Mouse (Mus musculus) left cerebral cortex, postnatal 25 days (tissue): ENCODE measurements around the gene Csf1. TPM values are rescaled to one million over a fixed set of nuclear protein-coding genes. Genes with fewer than 3 reads are reported as not detected.

ENCODE experiments used
- DNase-seq, 2 experiments: peaks; one replicate each; pipeline ENCODE4 v3.0.0; 2022; ENCODE audit warnings: low spot score in 2 of 2, mixed read lengths in 1 of 2
- intact Hi-C: fragments of 180-260 bp; cut with DNase I; formaldehyde crosslinking; loops from one replicate; pipeline ENCODE4 v1.15.1; 2025
- total RNA-seq, 2 experiments: library from RNA; stranded (reverse); gene quantifications; 2 replicates each; pipeline ENCODE4 v1.2.3; 2021

Gene Csf1
- total RNA-seq, 2 experiments from 2014 or later: 10.7 to 11.2 TPM

DNA sequence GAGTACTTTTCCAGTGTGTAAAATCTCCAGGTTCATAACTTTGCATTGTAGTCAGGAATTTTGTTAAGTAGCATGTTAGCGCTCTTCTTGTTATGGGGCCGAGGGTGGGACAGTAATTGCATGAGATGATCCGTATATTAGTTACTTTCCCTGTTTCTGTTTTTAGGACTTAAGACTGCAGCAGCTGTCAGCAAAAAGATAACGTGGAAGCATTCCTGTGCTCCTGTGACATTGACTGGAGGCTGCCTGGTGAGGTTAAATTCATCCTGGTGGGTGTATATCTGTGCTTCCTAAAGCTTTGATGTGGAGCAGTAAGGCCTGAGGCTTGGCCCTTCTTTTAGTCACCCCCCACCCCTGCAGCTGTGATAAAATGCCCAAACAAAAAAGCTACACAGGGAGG, 25.3 kb upstream of the Csf1 start:
- no peak for DNase-seq
- intact Hi-C loops: no loop called here

DNA sequence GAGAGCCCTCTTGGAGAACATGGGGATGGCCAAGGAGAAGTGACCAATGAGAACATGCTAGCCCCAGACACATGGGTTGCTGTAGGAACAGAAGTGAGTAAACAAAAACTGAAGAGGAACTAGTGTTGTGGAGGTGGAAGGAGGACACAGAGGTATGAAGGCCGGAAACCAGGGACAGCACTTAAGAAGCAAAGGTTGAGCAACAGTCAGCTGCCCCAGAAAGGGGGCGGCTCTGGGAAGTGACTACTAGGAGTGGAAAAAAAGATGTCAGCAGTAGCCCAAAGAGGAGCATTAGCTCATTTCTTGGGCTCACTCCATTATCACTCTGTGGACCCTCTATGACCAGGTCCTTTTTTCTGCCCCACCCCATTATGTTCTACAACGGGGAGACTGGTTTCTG, 23.0 kb upstream of the Csf1 start:
- no peak for DNase-seq
- intact Hi-C loops: no loop called here

DNA sequence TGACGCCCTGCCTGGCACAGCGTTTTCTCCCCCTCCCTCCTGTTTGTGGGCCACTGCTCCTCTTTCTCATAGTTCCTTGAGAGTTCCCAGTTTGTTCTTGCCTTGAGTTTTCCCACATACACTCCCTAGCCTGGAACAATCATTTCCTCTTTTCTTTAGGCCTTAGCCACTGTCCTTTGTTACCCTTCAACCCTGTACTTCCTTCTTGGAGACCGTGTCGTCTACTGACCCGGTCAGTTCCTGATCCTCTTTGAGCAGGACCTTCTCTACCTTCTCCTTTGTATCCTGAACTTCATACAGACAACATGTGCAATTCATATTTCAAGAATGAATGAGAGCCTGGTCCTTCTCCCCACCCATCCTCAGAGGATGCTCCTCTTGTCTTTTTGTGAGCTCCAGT, 21.0 kb upstream of the Csf1 start:
- DNase-seq: no peak
- intact Hi-C loops: no loop called here

DNA sequence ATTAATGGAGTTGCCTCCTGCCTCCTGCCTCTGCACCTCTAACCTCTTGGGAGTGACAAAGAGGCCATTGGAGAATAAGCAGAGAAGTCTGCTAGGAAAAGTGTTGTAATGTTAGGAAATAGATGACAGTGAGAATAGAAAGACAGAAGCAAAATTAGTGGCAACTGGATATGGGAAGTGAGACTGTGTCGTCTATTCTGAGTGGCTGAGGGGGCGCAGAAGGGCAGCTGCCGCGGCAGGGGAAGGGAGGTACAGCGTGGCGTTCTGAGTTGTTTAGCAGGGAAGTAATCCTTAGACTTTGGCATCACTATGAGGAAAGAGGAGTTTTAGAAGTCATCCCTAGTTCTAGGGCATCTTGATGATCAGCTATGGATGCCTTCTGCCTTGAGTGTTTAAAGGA, 17.7 kb upstream of the Csf1 start:
- intact Hi-C loops: no loop called here
- DNase-seq: peak in 1 of 2 experiments; percentile 64

DNA sequence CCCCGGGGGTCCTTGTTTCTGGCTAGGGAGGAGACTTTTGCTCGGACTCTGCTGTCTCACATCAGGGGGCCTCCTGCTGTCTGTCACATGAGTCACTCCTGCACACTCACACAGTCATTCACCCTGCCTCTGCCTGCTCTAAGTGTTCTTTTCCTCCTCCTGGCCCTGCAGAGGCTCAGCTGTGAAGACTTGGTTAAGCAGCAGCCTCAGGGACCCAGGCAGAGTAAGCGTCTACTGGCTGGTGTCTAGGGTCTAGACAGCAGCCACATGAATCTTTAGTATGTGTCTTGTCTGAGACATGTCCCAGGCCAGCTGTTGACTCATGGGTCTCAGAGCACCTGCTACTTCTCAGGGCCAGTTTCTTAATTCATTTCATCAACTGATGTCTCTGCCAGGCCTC, 16.0 kb upstream of the Csf1 start:
- no peak for DNase-seq
- intact Hi-C loops: no loop called here

DNA sequence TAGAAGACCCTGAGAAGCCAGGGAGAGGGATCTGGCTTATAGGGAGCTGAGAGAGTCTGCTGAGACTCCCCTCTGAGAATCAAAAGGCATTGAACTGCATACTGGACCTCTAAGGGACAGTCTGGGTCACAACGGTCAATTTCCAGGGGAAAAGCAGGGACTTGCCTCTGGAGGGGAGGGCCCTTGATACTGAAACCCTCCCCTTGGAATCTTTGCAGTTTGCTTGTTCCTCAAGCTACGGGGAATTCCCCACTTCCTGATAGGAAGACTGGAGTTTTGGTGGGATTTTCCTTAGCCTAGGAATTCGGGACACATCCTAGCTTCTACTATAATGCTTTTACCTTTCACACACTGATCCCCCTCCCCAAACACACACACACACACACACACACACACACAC, 15.5 kb upstream of the Csf1 start:
- DNase-seq: no peak
- intact Hi-C loops: no loop called here

DNA sequence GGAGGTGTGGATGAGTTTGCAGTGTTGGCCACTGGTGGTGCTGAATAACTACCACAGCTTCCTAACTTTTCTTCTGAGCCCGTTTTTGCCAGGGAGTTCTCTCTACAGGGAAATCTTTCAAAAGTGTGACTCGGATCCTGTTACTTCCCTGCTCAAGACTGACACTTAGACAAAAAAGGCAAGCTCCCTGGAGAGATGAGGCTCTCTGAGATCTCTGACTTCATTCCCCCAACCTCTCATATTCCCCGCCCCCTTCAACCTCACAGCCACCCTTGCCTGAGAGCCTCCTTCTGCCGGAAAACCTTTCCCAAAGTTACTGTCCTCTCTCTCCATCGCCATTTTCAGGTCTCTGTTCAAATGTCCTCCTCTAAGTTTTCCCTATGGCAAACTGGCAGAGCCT, 14.8 kb upstream of the Csf1 start:
- intact Hi-C loops: no loop called here
- DNase-seq: no peak

DNA sequence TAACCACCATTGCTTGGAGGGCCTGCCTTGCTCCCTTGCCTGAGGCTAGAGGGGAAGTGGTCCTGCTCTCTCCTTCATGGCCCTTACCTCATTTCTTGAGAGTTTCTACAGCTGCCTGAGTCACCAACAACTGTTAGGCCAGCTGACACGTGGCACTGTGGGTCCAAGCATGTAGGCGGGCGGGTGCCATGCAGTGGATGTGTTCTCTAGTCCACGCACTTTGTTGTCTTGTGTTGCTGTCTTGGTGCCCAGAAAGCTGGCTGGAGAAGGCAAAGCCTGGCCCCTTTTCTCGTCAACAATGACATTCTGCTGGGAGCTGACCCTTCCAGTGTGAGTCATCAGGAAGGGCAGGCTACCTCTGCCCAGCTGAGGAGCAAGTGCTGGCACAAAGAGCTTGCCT, 12.6 kb upstream of the Csf1 start:
- intact Hi-C loops: no loop called here
- DNase-seq: no peak

DNA sequence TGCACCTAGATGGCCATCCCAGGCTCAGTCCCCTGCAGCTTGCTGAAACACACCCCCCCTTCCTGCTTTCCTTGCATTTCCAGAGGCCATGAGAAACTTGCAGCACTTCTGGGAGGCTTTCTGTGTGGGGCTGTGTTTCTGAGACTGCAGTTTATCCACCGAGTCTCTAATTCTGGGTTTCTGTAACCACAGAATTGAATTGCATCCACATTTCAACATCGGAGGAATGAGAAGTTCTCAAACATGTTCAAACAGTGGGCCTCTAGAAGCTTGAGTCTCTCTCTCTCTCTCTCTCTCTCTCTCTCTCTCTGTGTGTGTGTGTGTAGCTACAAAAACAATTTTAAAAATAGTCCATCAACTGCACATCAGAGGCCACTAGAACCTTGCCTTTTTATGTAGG, 9.4 kb upstream of the Csf1 start:
- intact Hi-C loops: no loop called here
- DNase-seq: no peak

DNA sequence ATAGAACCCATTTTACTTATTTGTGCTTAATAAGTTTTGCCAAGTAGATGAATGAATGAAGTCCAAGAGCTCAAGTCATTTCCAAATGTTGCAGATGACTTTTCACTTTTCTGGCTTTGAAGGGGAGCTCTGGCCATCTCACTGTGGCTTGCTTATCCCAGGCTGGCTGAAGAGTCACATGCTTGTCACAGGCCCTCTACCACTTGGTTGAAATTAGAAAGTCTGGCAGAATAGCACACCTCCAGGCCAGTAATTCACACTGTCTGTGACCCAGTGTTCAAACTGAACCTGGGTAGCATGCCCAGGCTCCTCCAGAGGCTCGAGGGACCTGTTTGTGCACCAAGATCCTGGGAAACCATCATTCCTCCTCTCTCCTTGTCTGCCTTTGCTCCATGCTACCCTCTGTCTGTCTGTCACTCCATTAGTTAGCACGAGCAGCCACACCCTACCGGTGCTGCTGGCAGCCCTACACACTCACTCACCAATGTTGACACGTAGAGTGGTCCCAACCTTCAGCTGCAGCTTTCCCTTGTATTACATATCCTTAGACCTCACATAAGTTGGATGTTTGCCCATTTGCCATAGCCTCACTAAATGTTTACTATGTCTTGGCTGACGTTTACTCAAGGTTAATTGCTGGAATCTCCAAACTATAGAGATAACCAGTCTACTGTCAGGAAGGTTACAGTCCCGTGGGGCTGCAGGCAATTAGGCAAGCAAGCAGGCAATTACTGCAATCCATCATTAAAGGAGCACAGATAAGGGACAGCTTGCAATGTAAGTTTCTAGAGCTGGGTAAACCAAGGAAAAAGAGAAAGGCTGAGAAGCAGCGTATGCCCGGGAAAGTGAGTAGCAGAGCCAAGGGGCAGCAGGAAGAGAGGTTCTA, 8.1 kb upstream of the Csf1 start:
- intact Hi-C loops: no loop called here
- DNase-seq: no peak

DNA sequence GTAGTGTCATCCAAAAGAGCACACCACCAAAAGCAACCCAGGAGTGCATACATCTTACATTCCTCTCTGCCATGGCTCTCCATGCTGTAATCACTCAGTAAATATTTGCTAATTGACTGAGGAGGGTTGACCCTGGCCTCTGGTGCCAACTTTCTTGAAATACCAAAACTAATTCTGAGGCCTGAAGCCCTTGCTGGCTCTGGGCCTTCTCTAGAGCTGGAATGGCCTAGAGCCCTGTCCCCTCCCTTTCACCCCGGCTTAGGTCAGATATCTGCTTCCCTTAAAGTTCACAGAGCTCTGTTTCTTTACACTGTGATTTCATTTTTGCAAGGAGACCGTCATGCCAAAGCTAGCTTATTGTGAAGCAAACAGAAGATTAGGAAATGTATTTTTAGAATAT, 6.5 kb upstream of the Csf1 start:
- intact Hi-C loops: no loop called here
- no peak for DNase-seq

DNA sequence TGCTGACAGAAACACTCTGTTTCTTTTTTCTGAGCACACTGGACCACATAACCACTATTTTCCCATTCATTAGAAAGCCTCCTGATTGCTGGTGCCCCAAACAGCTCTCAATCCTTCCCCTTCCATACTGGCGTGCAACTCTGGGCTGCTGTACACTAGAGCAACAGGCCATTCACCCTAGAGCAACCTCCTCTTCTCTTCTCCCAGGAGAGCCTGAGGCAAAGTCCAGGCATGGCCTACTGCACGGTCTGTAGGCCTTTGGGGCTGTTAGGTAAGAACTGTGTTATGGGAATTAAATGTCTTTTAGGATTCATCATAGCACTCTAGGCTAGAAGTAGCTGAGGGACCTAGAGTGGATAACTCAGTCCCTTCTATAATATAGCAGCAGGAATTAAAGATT, 5.7 kb upstream of the Csf1 start:
- intact Hi-C loops: no loop called here
- no peak for DNase-seq

DNA sequence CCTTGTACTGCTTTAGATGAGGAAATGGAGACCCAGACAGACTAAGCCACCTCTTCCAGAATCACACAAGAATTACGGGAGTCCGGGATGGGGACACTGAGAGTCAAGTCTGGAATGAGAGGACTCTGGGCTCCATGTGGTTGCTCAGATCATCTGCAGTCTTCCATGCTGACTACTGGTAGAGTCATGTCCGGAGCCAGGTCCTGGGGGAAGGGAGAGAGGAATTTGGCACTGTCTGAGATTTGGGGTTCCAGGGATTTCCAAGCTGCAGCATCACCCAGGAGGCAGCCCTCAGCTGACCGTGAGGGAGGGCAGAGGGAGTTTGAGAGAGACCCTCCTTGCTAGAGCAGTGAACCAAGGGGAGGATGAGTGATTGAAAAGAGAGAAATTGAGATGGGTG, 3.3 kb upstream of the Csf1 start:
- intact Hi-C loops: no loop called here
- no peak for DNase-seq

DNA sequence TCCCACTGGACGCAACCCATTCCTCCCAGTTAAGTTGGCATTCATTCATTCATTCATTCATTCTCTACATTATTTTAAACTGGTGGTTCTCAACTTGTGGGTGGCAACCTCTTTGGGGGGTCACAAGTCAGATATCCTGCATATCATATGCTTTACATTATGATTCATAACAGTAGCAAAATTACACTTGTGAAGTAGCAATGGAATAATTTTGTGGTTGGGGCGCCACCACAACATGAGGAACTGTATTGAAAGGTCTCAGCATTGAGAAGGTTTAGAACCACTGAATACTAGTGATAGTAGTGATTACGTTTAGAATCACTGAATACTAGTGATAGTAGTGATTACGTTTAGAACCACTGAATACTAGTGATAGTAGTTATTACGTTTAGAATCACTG, 1.2 kb upstream of the Csf1 start:
- intact Hi-C loops: no loop called here
- DNase-seq: no peak

DNA sequence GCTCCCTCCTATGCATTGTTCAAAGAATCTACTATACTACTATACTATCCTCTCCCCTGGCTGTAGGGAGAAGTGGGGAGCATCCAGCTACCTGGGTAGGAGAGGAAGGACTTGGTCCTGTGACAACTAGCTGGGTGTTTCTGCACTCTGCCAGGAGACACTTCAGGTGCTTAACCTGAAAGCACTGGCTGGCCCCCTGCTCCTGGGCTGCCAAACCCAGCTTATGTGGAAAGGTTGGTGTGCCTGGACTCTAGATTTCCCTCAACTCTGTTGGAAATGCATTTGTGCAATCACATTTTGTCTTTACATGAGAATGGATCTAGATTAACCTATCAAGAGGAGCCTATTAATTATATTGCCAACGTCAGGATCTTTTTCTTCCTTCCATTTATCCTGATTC, 502 bp upstream of the Csf1 start:
- intact Hi-C loops: no loop called here
- no peak for DNase-seq

DNA sequence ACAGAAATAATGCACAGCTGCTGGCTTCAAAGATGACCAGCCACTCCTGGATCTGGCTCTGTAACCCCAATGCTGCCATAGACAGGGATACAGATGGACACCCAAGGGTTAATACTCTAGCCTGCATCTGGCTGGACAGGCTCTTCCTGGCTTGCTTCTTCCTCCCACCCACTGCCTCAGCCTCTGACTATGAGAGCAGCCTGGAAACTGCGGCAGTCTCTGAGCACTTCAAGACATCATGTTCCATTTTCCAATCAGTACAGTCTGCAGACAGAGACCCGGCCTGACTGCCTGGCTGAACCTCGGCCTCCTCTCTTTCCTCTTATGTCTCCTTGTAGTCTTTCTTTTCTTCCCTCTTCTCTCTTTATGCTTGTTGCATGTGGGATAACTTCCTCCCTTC, 1.6 kb downstream of the Csf1 start:
- peak; percentile 46 to 58 for DNase-seq
- intact Hi-C loops: loop anchor here (2.0 kb wide), 1 partner anchor 104 kb away; no protein-coding TSS in a partner anchor

DNA sequence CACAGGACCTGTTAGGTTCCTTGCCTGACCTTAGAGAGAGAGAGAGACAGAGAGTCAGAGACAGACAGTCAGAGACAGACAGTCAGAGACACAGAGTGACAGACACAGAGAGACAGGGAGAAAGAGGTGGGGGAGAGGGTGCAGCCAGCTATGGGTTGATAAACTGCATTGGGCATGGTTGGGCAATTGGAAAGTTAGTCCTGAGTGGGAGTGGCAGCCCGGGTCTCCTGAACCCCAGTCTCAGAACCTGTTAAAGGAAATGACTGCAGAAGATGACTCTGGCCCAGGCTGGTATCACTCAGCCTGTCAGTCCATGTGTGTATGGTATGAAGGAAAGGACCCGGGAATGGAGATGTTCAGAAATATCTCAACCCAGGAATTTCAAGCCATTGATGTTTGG, 2.1 kb downstream of the Csf1 start:
- no peak for DNase-seq
- intact Hi-C loops: loop anchor here (2.0 kb wide), 1 partner anchor 105 kb away; no protein-coding TSS in a partner anchor

DNA sequence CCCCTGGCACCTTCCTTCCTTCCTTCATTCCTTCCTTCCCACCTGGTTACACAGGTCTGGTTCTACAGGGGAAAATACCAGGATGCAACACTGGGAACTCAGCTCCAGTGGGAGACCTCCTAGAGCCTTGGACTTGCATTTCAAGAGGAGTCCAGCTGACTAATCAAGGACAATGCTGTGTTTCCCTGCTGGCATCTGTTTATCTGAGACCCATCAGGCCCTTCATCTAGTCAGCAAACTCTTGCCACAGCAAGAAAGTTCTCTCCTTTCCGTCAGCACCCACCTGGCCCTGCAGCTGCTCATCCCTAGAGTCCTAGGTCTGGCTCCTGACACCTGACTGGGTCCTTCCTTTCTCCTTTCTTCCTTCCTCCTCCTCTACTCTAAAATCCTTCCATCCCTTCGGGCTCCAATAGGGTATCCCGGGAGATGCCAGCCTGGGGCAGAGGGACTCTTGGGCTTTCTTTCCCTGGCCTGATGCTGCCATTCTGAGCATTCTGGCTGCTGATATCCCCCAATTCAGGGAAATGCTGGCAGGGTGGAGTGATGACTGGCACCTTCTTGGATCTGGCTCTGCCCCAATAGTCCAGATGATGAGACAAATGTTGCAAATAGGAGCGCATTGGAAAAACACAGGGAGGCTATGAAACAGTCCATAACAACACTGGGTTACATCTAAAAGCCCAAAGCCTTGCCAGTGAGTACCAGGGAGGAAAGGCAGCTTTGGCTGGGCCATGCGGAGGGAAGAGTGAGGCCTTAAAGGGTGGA, 2.7 kb downstream of the Csf1 start:
- DNase-seq: no peak
- intact Hi-C loops: loop anchor here (2.0 kb wide), 1 partner anchor 105 kb away; no protein-coding TSS in a partner anchor

DNA sequence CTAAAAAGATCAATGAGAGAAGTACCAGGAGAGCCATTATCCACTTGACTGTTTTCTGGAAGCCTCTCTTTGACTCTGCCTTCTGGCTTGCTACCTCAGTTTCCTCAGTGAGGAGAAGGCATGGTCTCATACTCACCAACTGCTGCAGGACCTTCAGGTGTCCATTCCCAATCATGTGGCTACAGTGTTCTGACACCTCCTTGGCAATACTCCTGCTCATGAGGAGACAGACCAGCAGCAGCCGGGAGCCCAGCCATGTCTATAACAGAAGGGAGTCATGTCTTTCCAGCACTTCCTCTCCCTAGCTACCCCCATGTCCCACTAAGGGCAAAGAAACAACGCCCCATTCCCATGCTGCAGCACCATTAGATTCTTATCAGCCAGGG, 3.8 kb downstream of the Csf1 start:
- intact Hi-C loops: no loop called here
- no peak for DNase-seq

DNA sequence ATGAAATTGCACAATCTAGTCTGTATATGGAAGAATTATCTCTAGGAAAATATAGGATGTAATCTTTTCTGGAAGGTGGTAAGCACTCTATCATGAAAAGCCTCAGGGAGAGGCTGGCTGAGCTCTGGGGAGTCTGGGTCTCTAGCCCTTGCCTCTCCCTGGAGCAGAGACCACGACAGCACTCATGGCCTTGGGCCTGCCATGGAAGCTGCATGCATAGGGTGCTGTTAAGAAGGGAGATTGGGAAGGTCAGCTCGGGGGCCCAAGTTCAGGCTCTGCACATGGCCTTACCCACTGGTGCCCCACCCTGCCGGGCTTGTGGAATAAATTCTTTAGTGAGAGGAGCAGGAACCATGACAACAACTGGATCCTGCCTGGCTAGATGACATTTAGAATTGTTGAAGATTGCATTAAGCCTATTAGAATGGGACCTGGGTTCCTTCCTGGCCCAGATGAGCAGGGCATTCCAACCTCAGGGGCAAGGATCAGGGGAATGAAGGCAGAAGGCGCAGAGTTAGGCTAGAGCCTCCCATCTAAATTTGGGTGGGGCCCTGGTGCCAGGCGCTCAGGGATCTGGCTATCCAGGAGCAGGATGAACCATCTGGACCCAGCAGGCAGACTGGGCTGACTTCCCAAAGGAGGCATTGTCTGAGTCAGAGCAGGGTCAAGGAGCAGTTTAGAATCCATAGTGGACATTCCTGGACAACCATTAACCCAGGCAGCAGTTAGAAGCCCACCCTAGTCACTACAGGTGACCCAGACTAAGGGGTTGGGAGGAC, 4.4 kb downstream of the Csf1 start:
- intact Hi-C loops: no loop called here
- DNase-seq: no peak
